22 mouse cellular contexts compared by ENCODE assay signal in genomic region chr10:106872714-106873113, GRCm38 (mm10).
DNase-seq lines count a peak whose midpoint lies in the region; ATAC-seq and TF ChIP-seq lines count a peak whose summit lies in the region.
"Had no signal": no experiment of that assay in that cellular context is flagged by ENCODE, and none has a peak within 500 bp of the region (broad histone marks: within the 10 kb centered on the region; RNA-seq: fewer than 3 reads in every experiment).

No protein-coding gene starts in this region.

- DNase-seq in midbrain, embryonic 14.5 days, result peak; percentile 8
- DNase-seq in midbrain, embryonic 11.5 days (ENCODE audit: low spot score, missing footprints), result no peak
- DNase-seq in midbrain, embryonic 10.5 days (ENCODE audit: low spot score), result no peak
- DNase-seq in midbrain, postnatal 0 days (ENCODE audit: low spot score), result no peak
- DNase-seq in cerebellum, adult 8-10 months, result no peak
- DNase-seq: adrenal gland, adult 2 months; adrenal gland, adult 8-10 months; adrenal gland, postnatal 10 days; adrenal gland, postnatal 14 days; adrenal gland, postnatal 25 days; adrenal gland, postnatal 36 days; B cell, adult 2 months; cerebellum, adult 11 months; cerebellum, adult 11-12 months had no signal

- H3K27ac ChIP-seq in midbrain, embryonic 14.5 days (replicated peaks; ENCODE audit: low read depth, low read length), result no peak overlapping the region
- no peak overlapping the region for H3K27ac ChIP-seq in midbrain, embryonic 11.5 days (ENCODE audit: low read depth, low read length)
- no peak overlapping the region for H3K27ac ChIP-seq in midbrain, embryonic 15.5 days
- H3K27ac ChIP-seq in midbrain, embryonic 13.5 days, result no peak overlapping the region
- H3K27ac ChIP-seq in midbrain, embryonic 16.5 days (ENCODE audit: low read length), result no peak overlapping the region
- H3K27ac ChIP-seq in midbrain, embryonic 10.5 days (replicated peaks), result no peak overlapping the region
- no peak overlapping the region for H3K27ac ChIP-seq in midbrain, postnatal 0 days (ENCODE audit: low read depth, low read length)

- no peak overlapping the region for H3K4me3 ChIP-seq in midbrain, embryonic 14.5 days (replicated peaks; ENCODE audit: low read depth, low read length)
- H3K4me3 ChIP-seq in midbrain, embryonic 11.5 days (ENCODE audit: low read depth, low read length), result no peak overlapping the region
- H3K4me3 ChIP-seq in midbrain, embryonic 15.5 days, result no peak overlapping the region
- H3K4me3 ChIP-seq in midbrain, embryonic 13.5 days (replicated peaks), result no peak overlapping the region
- H3K4me3 ChIP-seq in midbrain, embryonic 16.5 days (ENCODE audit: low read depth, low read length), result no peak overlapping the region
- no peak overlapping the region for H3K4me3 ChIP-seq in midbrain, embryonic 10.5 days
- no peak overlapping the region for H3K4me3 ChIP-seq in midbrain, postnatal 0 days (ENCODE audit: low read depth, low read length)

- 0 out of 2 replicates have a peak, but pooled peaks cover 4% of the 10 kb centered on the region for H3K36me3 ChIP-seq in midbrain, embryonic 14.5 days (ENCODE audit: control insufficient read depth, insufficient read depth, low read length)
- H3K36me3 ChIP-seq in midbrain, embryonic 11.5 days (ENCODE audit: control insufficient read depth, insufficient read depth, low read length), result no peaks in the 10 kb centered on the region
- no peaks in the 10 kb centered on the region for H3K36me3 ChIP-seq in midbrain, embryonic 15.5 days (replicated peaks)
- H3K36me3 ChIP-seq in midbrain, embryonic 13.5 days, result no peaks in the 10 kb centered on the region
- H3K36me3 ChIP-seq in midbrain, embryonic 16.5 days (ENCODE audit: control insufficient read depth, insufficient read depth, low read length), result peaks cover 6% of the 10 kb centered on the region; the same call in 1 of the 2 replicates
- no peaks in the 10 kb centered on the region for H3K36me3 ChIP-seq in midbrain, embryonic 10.5 days
- 0 out of 2 replicates have a peak, but pooled peaks cover 3% of the 10 kb centered on the region for H3K36me3 ChIP-seq in midbrain, postnatal 0 days (ENCODE audit: insufficient read depth, low read length)
- H3K36me3 ChIP-seq: G1E had no signal

- no peak overlapping the region for H3K9ac ChIP-seq in midbrain, embryonic 14.5 days (replicated peaks; ENCODE audit: low read length)
- no peak overlapping the region for H3K9ac ChIP-seq in midbrain, embryonic 11.5 days (ENCODE audit: low read length)
- H3K9ac ChIP-seq in midbrain, embryonic 15.5 days, result no peak overlapping the region
- H3K9ac ChIP-seq in midbrain, embryonic 13.5 days (replicated peaks), result no peak overlapping the region
- H3K9ac ChIP-seq in midbrain, embryonic 16.5 days (ENCODE audit: low read depth, low read length), result no peak overlapping the region
- no peak overlapping the region for H3K9ac ChIP-seq in midbrain, postnatal 0 days (replicated peaks; ENCODE audit: low read length, poor library complexity, severe bottlenecking)

- WGBS in midbrain, embryonic 14.5 days, result 32% methylated on average over 1 of the region's 1 CpGs
- 60% methylated on average over 1 of the region's 1 CpGs for WGBS in midbrain, embryonic 11.5 days
- 28% methylated on average over 1 of the region's 1 CpGs for WGBS in midbrain, embryonic 15.5 days
- whole genome bisulfite sequencing in midbrain, embryonic 13.5 days, result 45% methylated on average over 1 of the region's 1 CpGs
- 20% methylated on average over 1 of the region's 1 CpGs for WGBS in midbrain, embryonic 16.5 days
- WGBS in midbrain, embryonic 10.5 days, result 54% methylated on average over 1 of the region's 1 CpGs
- 22% methylated on average over 1 of the region's 1 CpGs for WGBS in midbrain, postnatal 0 days

- no peaks in the 10 kb centered on the region for H3K4me1 ChIP-seq in midbrain, embryonic 14.5 days (ENCODE audit: control insufficient read depth, insufficient read depth, low read length)
- no peaks in the 10 kb centered on the region for H3K4me1 ChIP-seq in midbrain, embryonic 11.5 days (ENCODE audit: control insufficient read depth, insufficient read depth, low read length)
- H3K4me1 ChIP-seq in midbrain, embryonic 15.5 days, result no peaks in the 10 kb centered on the region
- H3K4me1 ChIP-seq in midbrain, embryonic 13.5 days (replicated peaks), result no peaks in the 10 kb centered on the region
- no peaks in the 10 kb centered on the region for H3K4me1 ChIP-seq in midbrain, embryonic 16.5 days (ENCODE audit: control insufficient read depth, insufficient read depth, low read length)
- no peaks in the 10 kb centered on the region for H3K4me1 ChIP-seq in midbrain, embryonic 10.5 days
- H3K4me1 ChIP-seq in midbrain, postnatal 0 days (ENCODE audit: insufficient read depth, low read length), result no peaks in the 10 kb centered on the region

- H3K9me3 ChIP-seq in midbrain, embryonic 14.5 days (ENCODE audit: control insufficient read depth, low read length), result no peaks in the 10 kb centered on the region
- H3K9me3 ChIP-seq in midbrain, embryonic 11.5 days (ENCODE audit: control insufficient read depth, low read length), result no peaks in the 10 kb centered on the region
- no peaks in the 10 kb centered on the region for H3K9me3 ChIP-seq in midbrain, embryonic 15.5 days
- H3K9me3 ChIP-seq in midbrain, embryonic 13.5 days, result no peaks in the 10 kb centered on the region
- H3K9me3 ChIP-seq in midbrain, embryonic 16.5 days (replicated peaks; ENCODE audit: control insufficient read depth, low read length, poor library complexity, severe bottlenecking), result no peaks in the 10 kb centered on the region
- H3K9me3 ChIP-seq in midbrain, embryonic 10.5 days (replicated peaks), result no peaks in the 10 kb centered on the region
- no peaks in the 10 kb centered on the region for H3K9me3 ChIP-seq in midbrain, postnatal 0 days (ENCODE audit: low read length)

- TF ChIP-seq CTCF in midbrain, postnatal 0 days (IDR thresholded peaks at IDR 0.05), result no peak

- no peak overlapping the region for H3K4me2 ChIP-seq in midbrain, embryonic 14.5 days (ENCODE audit: low read length)
- H3K4me2 ChIP-seq in midbrain, embryonic 11.5 days, result no peak overlapping the region
- no peak overlapping the region for H3K4me2 ChIP-seq in midbrain, embryonic 15.5 days
- no peak overlapping the region for H3K4me2 ChIP-seq in midbrain, embryonic 13.5 days (replicated peaks)
- no peak overlapping the region for H3K4me2 ChIP-seq in midbrain, embryonic 16.5 days (ENCODE audit: low read length)
- H3K4me2 ChIP-seq in midbrain, postnatal 0 days (ENCODE audit: low read depth, low read length, poor library complexity, severe bottlenecking), result no peak overlapping the region

- ATAC-seq in midbrain, embryonic 14.5 days (ENCODE audit: low FRiP score, low TSS enrichment), result 0 out of 2 replicates have a peak, but pooled peaks have one; percentile 34
- no peak for ATAC-seq in midbrain, embryonic 11.5 days (ENCODE audit: low FRiP score)
- ATAC-seq in midbrain, embryonic 15.5 days (replicated peaks), result peak; percentile 58
- no peak for ATAC-seq in midbrain, embryonic 13.5 days
- ATAC-seq in midbrain, embryonic 16.5 days, result peak; percentile 71; the same call in 1 of the 2 replicates
- ATAC-seq in midbrain, postnatal 0 days (ENCODE audit: low FRiP score), result 0 out of 2 replicates have a peak, but pooled peaks have one; percentile 31
- ATAC-seq: activated CD4-positive, CD25-positive, alpha-beta regulatory T cell, adult 4 months; CD4-positive, CD25-positive, alpha-beta regulatory T cell, adult 4 months; Patski had no signal

- no peaks in the 10 kb centered on the region for H3K27me3 ChIP-seq in midbrain, embryonic 14.5 days (ENCODE audit: control insufficient read depth, insufficient read depth, low read length)
- no peaks in the 10 kb centered on the region for H3K27me3 ChIP-seq in midbrain, embryonic 11.5 days (ENCODE audit: control insufficient read depth, insufficient read depth, low read length)
- H3K27me3 ChIP-seq in midbrain, embryonic 15.5 days (replicated peaks), result no peaks in the 10 kb centered on the region
- no peaks in the 10 kb centered on the region for H3K27me3 ChIP-seq in midbrain, embryonic 13.5 days
- H3K27me3 ChIP-seq in midbrain, embryonic 16.5 days (ENCODE audit: control insufficient read depth, insufficient read depth, low read depth, low read length), result no peaks in the 10 kb centered on the region
- no peaks in the 10 kb centered on the region for H3K27me3 ChIP-seq in midbrain, embryonic 10.5 days (ENCODE audit: low read depth, poor library complexity, severe bottlenecking)
- H3K27me3 ChIP-seq in midbrain, postnatal 0 days (ENCODE audit: insufficient read depth, low read length), result no peaks in the 10 kb centered on the region
- H3K27me3 ChIP-seq: CH12.LX had no signal

Comparison
In these comparisons a context has a peak if more than half of its experiments do, and no peak if none do; other contexts are left out.
1. ATAC-seq: peak in midbrain, embryonic 14.5 days (single experiment), midbrain, embryonic 15.5 days (single experiment), midbrain, embryonic 16.5 days (single experiment) and midbrain, postnatal 0 days (single experiment); none in midbrain, embryonic 11.5 days (single experiment) and midbrain, embryonic 13.5 days (single experiment).